Mouse (Mus musculus) T-helper 17 cell (primary cell): ENCODE data around the gene Mustn1.

Experiments
- in situ Hi-C, 2 experiments: fragments of 300-600 bp; cut with MboI, MseI; formaldehyde crosslinking; loops; 1 replicate in 1 of 2; 2 replicates in 1 of 2; pipeline ENCODE4 v1.15.1; 2025; ENCODE audit warnings: high pct_unique_total_duplicates in 2 of 2

Gene Mustn1

DNA sequence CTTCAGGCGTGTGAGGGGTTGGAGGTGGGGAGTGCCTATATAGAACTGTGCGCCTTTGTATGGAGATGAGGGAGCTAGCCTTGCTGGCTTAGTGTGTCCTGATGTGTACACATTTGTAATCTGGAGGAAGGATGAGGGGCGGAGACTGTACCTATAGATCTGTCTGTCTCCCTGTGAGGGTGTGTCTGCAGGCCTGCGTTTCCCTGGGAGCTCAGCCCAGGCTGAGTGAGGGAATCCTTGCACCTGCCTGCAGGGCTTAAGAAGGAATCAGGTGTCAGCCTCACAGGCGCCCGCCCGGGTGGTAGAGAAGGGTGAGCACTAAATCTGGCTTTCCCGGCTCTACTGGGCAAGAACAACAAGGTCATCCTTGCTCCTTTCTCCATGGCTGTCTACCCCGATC is 794 bp downstream of the Mustn1 start:
- in situ Hi-C loops, result no loop called here

DNA sequence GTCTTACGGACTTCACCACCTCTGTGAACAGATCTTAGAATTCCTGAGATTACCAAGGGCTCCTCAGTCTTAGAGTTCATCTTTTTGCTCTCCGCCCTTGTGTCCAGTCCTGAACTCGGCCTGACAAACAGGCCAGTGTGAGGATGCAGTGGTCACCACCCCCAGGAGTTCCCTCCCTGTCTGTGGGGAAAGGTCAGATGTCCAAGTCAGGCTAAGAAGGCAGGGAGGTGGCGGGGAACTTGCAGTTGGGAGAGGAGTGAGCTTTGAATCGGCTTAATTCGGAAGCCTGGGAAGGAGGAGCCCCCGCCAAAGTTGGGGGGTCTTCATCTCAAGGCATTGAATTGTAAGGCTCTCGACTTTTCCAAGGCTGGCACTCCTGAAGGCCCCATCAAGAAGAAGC is 1.3 kb downstream of the Mustn1 start:
- in situ Hi-C loops, result no loop called here

DNA sequence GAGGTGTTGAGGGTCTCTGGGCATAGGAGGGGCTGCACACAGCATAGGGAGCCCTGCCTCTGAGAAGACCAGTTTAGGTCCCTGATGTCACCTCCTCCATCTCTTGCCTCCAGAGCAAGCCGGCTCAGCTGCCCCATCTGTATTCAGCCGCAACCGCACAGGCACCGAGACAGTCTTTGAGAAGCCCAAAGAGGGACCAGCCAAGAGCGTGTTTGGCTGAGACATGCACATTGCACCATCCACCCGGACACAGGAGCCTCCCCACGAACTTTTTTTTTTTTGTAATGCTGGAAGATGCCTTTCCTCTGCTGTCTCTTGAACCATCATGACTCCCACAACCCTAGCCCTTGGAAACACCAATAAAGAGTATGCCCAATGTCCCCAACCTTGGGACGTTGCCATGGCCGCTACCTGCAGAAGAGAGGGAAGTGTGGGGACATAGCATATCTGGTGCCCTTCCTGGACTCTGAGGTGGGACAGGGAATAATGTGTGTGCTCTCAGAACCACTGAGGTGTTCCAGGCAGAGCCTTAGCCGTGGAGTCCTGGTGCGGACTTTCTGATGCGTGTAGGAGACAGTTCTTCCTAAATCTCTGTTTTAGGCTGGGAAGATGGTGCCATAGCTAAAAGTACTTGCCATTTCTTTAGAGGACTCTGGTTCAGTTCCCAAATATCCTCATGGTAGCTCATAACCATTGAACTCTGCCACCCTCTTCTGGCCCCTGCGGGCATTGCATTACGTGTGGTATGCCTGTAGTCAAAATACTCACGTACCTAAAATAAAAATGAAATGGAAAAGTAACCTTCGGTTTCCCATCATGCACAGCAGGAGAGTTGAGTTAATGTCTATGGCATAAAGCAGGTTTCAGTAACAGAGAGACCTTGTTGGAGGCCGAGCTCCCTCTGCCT is 2.1 kb downstream of the Mustn1 start:
- in situ Hi-C loops, result no loop called here

- in situ Hi-C loops, result no loop called here
Observed at GRCm38 (mm10) chr14:30881718-30882108, 2.7 kb downstream of the Mustn1 start.

- in situ Hi-C loops, result no loop called here
Observed at GRCm38 (mm10) chr14:30885298-30885697, 6.3 kb downstream of the Mustn1 start.

DNA sequence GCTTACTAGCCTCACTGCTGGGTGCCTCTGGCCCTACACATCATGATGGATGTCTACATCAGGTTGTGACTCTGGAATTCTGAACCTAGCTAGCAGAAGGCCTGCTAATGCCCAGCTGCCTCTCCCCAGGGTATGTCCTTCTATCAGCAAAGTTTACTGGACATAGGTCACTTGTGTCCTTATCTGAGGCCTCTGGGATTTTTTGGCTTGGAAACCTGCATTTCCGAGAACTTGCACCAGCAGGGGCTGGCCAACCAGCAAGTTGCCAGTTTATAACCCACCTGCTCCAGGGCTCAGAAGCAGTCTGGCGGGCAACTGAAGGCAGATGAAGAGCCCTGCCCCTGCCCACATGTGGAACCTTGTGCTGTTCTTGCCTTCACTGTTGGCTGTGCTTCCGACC is 7.2 kb downstream of the Mustn1 start, which contains the start of gene Itih4:
TSS of gene Itih4 (plus strand) at position 273 of the 400 bp plus-strand sequence.
- in situ Hi-C loops, result no loop called here

DNA sequence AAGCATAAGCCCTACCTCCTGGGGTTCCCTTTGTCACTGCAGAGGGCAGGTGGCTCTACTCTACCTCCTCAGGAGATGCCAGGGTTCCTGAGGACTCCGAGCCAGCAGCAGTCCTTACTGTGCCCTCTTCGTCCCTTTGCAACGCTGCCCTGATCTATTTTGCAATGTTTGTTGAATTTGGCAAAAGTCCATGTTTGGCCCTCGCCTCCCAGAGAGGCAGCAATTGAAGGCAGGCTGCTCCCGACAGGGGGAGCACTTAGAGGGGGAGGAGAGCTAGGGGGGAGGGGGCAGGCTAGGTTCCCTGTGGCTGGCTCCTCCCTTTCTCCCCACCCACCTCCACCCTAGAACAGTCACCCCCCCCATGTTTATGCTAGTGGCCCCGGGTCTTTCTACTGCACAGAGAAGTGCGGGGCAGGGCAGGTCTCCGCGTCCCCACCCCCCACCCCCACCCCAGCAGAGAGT is 9.3 kb downstream of the Mustn1 start:
- in situ Hi-C loops, result no loop called here

- in situ Hi-C loops, result no loop called here
Observed at GRCm38 (mm10) chr14:30899972-30900371, 21.0 kb downstream of the Mustn1 start.

DNA sequence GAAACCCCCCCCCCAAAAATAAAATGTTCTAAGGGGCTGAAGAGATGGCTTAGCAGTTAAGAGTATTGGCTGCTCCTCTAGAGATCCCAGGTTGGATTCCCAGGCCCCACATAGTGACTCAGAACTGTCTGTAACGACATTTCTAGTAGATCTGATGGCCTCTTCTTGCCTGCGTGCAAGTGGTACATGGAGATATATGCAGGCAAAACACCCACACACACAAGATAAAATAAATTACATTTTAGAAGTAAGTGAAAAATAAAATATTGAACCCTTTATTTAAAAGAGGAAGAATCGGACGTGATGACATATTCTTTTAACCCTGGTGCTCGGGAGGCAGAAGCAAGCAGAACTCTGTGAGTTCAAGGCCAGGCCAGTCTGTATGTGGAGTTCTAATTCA is 23.6 kb downstream of the Mustn1 start:
- in situ Hi-C loops, result no loop called here

- in situ Hi-C loops, result no loop called here
Observed at GRCm38 (mm10) chr14:30903036-30903435, 24.0 kb downstream of the Mustn1 start.

- in situ Hi-C loops, result no loop called here
Observed at GRCm38 (mm10) chr14:30904307-30904706, 25.3 kb downstream of the Mustn1 start.

- in situ Hi-C loops, result no loop called here
Observed at GRCm38 (mm10) chr14:30906001-30906400, 27.0 kb downstream of the Mustn1 start.

DNA sequence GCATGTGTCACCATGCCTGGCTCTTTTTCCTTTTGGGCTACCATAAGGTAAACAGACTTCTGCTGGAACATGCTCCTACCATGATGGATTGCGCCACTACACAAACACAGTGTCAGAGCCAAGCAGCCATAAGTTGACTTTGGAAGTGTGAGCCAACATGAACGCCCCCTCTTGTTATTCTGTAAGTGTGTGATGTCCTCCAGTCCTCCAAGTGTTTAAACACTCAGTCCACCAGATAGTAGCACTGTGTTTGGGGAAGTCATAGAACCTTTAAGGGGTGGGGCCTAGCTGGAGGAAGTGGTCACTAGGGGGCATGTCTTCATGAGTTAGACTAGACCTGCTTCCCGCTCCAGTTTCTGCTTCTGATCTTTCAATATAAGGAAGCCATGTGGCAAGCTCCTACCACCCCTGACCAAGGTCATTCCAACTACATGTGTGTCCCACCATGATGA is 28.8 kb downstream of the Mustn1 start:
- in situ Hi-C loops, result no loop called here

DNA sequence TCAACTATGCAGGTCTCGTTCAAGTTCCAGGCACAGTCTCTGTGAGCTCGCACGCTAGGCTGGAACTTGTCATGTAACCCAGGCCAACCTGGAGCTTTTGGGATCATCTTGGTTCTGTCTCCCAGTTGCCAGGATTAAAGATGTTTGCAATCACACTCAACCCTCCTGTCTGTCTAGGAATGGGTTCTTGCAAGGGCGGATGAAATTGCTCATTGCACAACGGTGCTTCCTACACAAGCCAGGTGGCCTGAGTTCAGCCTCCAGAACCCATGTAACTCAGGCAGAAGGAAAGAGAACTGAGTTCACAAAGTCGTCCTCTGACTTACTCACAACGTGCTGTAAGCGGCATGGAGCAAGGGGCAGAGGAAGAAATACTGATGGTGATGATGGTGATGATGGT is 32.1 kb downstream of the Mustn1 start:
- in situ Hi-C loops, result no loop called here

DNA sequence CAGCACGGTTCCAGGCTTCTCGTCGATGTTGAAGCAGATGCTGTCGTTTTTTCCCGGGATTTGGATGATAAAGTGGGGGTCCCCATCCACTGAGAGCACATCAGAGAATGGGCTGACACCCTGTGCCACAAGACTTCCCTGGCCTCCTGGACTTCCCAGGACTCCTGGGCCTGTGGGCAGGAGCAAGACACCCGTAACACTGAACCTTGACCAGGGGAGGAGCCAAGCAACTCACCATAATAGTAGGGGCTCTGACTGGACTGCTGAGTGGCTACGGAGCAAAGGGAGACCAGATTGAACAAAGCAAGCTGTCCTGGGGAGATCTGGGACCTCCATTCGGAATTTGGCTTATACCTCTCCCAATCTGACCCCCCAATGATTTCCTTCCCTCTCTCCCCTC is 33.6 kb downstream of the Mustn1 start:
- in situ Hi-C loops, result no loop called here

DNA sequence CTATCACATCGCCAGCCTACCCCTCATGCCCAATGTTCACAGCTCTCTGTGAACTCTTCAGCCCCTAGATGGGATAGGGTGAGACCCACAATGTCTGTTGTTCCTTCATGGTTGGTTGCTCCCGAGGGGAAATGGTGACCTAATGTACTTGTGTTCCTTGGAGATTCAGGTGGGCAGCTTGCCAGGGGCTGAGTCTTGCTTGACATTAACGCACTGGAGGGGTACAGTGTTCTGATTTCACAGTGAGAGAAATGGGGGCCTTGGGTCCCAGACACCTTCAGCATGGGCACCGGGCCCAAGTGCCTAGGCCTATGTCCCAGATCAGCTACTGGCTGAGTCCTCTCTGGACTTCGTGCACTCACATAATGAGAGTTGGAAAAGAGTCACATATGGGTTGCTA is 34.4 kb downstream of the Mustn1 start:
- in situ Hi-C loops, result no loop called here

GRCm38 (mm10) chr14:30916516-30916915 is 37.5 kb downstream of the Mustn1 start:
- in situ Hi-C loops, result no loop called here

GRCm38 (mm10) chr14:30922053-30922670 is 43.2 kb downstream of the Mustn1 start:
- in situ Hi-C loops, result loop anchor here in 1 of 2 experiments (5.0 kb wide), 1 partner anchor 55 kb away; no protein-coding TSS in a partner anchor

DNA sequence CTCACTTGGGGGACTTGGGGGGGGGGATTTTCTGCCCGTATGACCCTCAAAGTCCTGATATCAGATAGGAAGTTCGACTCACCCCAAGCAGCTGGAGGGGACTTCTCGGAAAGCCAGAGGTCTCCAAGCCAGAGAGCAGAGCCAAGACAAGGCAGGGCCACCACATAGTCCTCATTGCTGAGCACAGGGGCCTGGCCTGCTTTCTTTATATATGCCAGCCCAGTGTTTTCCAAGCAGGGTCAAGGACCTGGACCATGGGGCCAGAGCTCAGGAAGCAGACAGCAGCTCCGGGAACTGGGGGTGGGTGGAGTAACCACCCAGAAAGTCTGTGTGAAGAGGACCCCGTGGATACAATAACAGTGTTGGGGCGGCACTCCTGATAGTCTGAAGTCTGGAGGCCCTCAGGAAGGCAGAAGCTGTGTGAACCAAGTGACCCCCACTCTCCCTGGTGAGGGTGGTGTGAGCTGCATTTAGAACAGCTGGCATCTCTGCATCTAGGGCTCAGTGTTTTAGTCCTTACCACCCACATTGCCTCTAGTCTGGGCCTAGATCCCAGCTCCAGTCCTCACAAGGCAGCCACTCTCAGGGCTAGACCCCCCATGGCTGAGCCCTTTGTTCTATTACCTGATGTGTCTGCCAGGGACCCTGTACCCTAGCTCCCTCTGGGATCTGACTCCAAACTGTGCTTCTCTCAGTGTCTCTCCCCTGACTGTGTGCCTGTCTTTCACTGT is 44.5 kb downstream of the Mustn1 start, which contains the start of gene Itih3:
TSS of gene Itih3 (minus strand) at position 386 of the 731 bp plus-strand sequence.
- in situ Hi-C loops, result loop anchor here in 1 of 2 experiments (5.0 kb wide), 1 partner anchor 54 kb away; no protein-coding TSS in a partner anchor

DNA sequence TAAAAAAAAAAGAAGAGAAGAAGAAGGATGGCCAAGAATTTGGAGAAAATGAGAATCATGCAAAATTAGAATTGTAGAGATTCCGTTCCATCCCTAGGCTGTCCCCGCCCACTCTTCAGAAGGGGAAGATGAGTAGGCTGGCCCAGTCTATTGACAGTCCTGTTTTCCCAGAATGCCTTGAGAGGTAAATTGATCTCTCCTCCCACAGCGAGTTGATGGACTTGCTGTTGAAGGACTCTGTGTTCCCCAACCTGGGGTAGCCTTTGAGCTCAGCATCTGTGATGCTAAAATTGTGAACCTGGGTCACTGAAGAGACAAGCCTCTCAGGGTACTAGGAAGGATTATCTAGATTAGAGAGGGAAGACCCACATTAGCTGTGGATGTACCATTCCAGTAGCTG is 46.5 kb downstream of the Mustn1 start:
- in situ Hi-C loops, result no loop called here

DNA sequence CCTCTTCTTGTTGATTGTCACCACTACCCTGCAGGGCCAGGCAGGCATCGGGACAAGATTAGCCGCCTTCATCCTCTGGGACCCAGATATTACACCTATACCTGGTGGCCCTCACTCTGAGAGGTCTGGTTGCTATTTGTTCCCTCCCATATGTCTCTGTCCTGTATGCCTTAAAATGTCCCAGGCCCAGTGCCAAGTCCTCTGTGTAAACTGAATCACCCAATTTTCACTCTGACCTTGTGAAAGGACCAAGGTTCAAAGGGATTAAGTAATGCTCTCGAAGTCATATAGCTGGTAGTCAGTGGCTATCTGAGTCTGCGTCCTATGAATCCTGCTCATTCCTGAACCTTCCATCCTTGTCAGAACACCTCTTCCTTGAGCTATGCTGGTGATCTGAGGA is 51.4 kb downstream of the Mustn1 start:
- in situ Hi-C loops, result no loop called here
